Mouse (Mus musculus) bone marrow macrophage, adult 2 months (primary cell): ENCODE results near the gene Ush2a.

ENCODE experiments used
- CTCF ChIP-seq: IDR thresholded peaks from 2 replicates; pipeline ENCODE4 v1.5.1; 2012; ENCODE audit warnings: low read depth, mild to moderate bottlenecking, low read length, moderate library complexity
- POLR2A ChIP-seq: IDR thresholded peaks from 2 replicates; pipeline ENCODE4 v1.6.1; 2012; ENCODE audit warnings: mild to moderate bottlenecking, low read depth, low read length, borderline replicate concordance

DNA sequence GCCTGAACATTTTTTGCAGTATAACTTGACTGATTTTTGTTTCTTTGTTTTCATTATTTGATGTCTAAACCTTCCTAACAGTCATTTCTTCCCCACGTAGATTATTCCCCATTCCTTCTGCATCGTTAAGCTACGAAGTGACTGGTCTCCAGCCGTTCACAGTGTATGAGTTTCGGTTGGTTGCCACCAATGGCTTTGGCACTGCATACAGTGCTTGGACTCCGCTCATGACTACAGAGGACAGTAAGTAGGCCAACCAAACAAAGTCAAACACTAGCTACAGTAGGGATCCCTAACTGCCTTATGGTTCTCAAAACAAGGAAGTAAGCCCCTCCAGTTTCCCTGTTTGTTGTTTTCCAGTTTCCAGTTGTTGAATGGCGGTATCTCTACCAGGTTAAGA, 453.1 kb downstream of the Ush2a start:
- no peak for TF ChIP-seq CTCF
- TF ChIP-seq POLR2A, result no peak
